Mouse (Mus musculus): ENCODE measurements around the gene Rps18. TPM values are rescaled to one million over a fixed set of nuclear protein-coding genes. Genes with fewer than 3 reads are reported as not detected.

Gene Rps18
- polyA plus RNA-seq, 1 experiment = 584 TPM

DNA sequence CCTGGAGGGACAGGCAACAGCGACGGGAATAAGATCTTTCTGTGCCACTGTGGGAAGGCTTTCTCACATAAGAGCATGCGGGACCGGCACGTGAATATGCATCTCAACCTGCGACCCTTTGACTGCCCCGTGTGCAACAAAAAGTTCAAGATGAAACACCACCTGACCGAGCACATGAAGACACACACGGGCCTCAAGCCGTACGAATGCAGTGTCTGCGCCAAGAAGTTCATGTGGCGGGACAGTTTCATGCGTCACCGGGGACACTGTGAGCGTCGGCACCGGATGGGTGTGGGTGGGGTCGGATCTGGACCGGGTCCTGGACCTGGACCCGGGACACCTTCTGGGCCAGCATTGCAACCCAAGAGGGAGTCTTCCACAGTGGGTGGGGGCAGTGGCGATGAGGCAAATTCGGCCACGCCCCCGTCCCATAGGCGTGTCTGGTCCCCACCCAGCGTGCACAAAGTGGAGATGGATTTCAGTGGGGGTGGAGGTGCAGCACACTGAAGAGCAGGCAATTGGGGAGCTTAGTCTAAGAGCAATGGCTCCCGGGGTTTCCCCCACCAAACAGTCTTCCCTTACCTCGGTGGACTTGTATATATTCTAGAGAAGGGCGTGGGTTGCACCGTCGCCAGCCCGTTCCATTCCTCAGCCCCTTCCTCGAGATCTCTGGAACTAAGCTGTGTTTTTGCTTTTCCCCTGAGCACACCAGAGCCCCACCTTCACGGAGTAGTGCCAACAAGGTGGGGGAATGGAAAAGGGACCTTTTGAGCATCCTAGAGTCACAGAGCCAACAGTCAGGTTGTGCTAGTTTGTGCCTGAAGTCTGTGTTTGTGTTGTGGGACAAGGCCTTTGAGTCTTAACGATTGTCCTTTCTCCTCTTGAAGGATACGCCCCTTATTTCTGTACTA lies 37.3 kb downstream of the Rps18 start:
- Histone ChIP-seq H3K27ac (ENCODE audit: control insufficient read depth, insufficient read depth, low read length) (peak overlapping the region; percentile 19), H3K4me1 (replicated peaks; ENCODE audit: control insufficient read depth, insufficient read depth, low read length) (peaks cover 18% of the 10 kb centered on the region), H3K27me3 (ENCODE audit: control insufficient read depth, insufficient read depth, low read length) (no peaks in the 10 kb centered on the region), H3K36me3 (ENCODE audit: control insufficient read depth, insufficient read depth, low read length) (peaks cover 5% of the 10 kb centered on the region; the same call in 1 of the 2 replicates), H3K4me3 (ENCODE audit: control insufficient read depth, insufficient read depth, low read length) (peak overlapping the region; percentile 92; the same call in 1 of the 2 replicates)
- 83% methylated on average over 37 of the region's 37 CpGs for WGBS
- DNase-seq = no peak
- TF ChIP-seq POLR2A (IDR thresholded peaks at IDR 0.05; ENCODE audit: control insufficient read depth, extremely low read depth, insufficient read depth, low read length, poor library complexity) (no peak), CTCF (IDR thresholded peaks at IDR 0.05; ENCODE audit: borderline replicate concordance, control insufficient read depth, extremely low read depth, insufficient read depth, low read length, poor library complexity) (no peak)

DNA sequence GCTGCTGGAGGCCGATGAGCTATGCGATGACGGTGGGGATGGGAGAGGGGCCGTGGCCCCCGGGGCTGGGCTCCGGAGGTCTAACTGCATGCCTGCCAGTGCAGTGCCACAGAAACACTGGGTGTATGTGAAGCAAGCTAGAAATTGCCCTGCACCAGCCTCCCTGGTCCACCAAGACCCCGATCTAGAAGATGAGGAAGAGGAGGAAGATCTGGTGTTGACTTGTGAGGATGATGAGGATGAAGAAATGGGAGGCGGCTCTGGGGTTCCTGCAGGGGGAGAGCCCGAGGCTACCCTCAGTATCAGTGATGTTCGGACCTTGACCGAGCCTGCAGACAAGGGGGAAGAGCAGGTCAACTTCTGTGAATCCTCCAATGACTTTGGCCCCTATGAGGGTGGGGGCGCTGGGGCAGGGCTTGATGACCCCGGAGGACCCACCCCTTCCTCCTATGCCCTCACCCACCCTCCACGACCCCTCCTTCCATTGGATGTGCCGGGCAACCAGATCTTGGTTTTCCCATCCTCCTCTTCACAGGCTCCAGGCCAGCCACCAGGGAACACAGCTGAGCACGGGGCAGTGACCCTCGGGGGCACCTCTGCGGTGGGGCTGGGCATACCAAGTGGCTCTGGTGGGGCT lies 38.0 kb downstream of the Rps18 start:
- H3K4me3 ChIP-seq (ENCODE audit: control insufficient read depth, insufficient read depth, low read length) = no peak overlapping the region
- TF ChIP-seq CTCF (IDR thresholded peaks at IDR 0.05; ENCODE audit: borderline replicate concordance, control insufficient read depth, extremely low read depth, insufficient read depth, low read length, poor library complexity) = no peak
- no peak for TF ChIP-seq POLR2A (IDR thresholded peaks at IDR 0.05; ENCODE audit: control insufficient read depth, extremely low read depth, insufficient read depth, low read length, poor library complexity)
- WGBS = 95% methylated on average over 18 of the region's 18 CpGs

DNA sequence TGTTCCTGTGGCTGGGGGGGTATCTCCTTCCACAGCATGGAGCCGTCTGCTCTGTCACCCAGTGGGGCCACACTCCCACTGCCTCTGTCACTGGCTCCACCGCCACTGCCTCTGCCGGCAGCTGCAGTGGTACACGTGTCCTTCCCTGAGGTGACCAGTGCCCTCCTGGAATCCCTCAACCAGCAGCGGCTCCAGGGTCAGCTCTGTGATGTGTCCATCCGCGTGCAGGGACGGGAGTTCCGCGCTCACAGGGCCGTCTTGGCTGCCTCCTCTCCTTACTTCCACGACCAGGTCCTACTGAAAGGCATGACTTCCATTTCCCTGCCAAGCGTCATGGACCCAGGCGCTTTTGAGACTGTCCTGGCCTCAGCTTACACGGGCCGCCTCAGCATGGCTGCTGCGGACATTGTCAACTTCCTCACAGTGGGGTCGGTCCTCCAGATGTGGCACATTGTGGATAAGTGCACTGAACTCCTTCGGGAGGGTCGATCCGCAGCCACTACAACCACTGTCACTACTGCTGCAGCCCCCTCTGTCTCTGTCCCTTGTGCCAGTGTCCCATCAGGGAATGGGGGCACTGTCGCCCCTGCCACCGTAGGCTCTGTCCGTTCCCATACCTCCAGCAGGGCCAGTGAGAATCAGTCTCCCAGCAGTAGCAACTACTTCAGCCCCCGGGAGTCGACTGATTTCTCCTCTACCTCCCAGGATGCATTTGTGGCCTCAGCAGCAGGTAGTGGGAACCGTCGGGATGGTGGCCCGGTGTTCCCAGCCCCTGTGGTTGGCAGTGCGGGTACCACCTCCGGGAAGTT lies 38.8 kb downstream of the Rps18 start:
- TF ChIP-seq POLR2A (IDR thresholded peaks at IDR 0.05; ENCODE audit: control insufficient read depth, extremely low read depth, insufficient read depth, low read length, poor library complexity) (no peak), CTCF (IDR thresholded peaks at IDR 0.05; ENCODE audit: borderline replicate concordance, control insufficient read depth, extremely low read depth, insufficient read depth, low read length, poor library complexity) (no peak)
- Histone ChIP-seq H3K27me3 (ENCODE audit: control insufficient read depth, insufficient read depth, low read length) (no peaks in the 10 kb centered on the region), H3K4me3 (ENCODE audit: control insufficient read depth, insufficient read depth, low read length) (no peak overlapping the region), H3K27ac (ENCODE audit: control insufficient read depth, insufficient read depth, low read length) (no peak overlapping the region), H3K4me1 (replicated peaks; ENCODE audit: control insufficient read depth, insufficient read depth, low read length) (peaks cover 18% of the 10 kb centered on the region), H3K36me3 (ENCODE audit: control insufficient read depth, insufficient read depth, low read length) (peaks cover 15% of the 10 kb centered on the region; the same call in 1 of the 2 replicates)
- DNase-seq = no peak
- whole genome bisulfite sequencing = 92% methylated on average over 31 of the region's 31 CpGs

More for the DNA sequence above, 38.0 kb downstream of the Rps18 start:
- Histone ChIP-seq H3K27ac (ENCODE audit: control insufficient read depth, insufficient read depth, low read length) (no peak overlapping the region), H3K4me1 (replicated peaks; ENCODE audit: control insufficient read depth, insufficient read depth, low read length) (peaks cover 18% of the 10 kb centered on the region), H3K27me3 (ENCODE audit: control insufficient read depth, insufficient read depth, low read length) (no peaks in the 10 kb centered on the region), H3K36me3 (ENCODE audit: control insufficient read depth, insufficient read depth, low read length) (peaks cover 9% of the 10 kb centered on the region; the same call in 1 of the 2 replicates)
- no peak for DNase-seq

DNA sequence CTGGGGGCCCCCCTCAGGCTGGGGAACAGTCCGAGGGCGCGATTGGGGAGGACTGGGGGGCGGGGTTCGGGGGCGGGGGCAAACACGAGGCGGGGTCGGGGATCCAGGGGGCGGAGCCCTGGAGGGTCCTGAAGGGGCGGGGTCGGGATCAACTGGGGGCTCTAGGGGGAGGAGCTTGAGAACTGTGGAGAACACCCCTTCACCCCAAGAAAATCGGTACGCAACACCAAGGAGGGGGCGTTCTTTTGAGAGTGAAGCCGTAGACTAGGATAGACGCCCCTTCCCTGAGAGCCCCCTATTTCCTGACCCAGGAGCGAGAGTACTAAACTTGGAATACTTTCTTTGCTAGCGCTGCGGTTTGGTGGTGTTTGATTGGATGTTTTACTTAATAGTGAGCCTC lies 39.5 kb downstream of the Rps18 start:
- WGBS = 3% methylated on average over 15 of the region's 20 CpGs
- TF ChIP-seq CTCF (IDR thresholded peaks at IDR 0.05; ENCODE audit: borderline replicate concordance, control insufficient read depth, extremely low read depth, insufficient read depth, low read length, poor library complexity) (0 out of 2 replicates have a peak, but pooled peaks have one; percentile 1), POLR2A (IDR thresholded peaks at IDR 0.05; ENCODE audit: control insufficient read depth, extremely low read depth, insufficient read depth, low read length, poor library complexity) (no peak)
- DNase-seq = peak; percentile 79
- H3K4me3 ChIP-seq (ENCODE audit: control insufficient read depth, insufficient read depth, low read length) = peak overlapping the region; percentile 81
- no peaks in the 10 kb centered on the region for H3K27me3 ChIP-seq (ENCODE audit: control insufficient read depth, insufficient read depth, low read length)
- H3K36me3 ChIP-seq (ENCODE audit: control insufficient read depth, insufficient read depth, low read length) = peaks cover 22% of the 10 kb centered on the region
- H3K27ac ChIP-seq (ENCODE audit: control insufficient read depth, insufficient read depth, low read length) = no peak overlapping the region
- H3K4me1 ChIP-seq (replicated peaks; ENCODE audit: control insufficient read depth, insufficient read depth, low read length) = peaks cover 18% of the 10 kb centered on the region

DNA sequence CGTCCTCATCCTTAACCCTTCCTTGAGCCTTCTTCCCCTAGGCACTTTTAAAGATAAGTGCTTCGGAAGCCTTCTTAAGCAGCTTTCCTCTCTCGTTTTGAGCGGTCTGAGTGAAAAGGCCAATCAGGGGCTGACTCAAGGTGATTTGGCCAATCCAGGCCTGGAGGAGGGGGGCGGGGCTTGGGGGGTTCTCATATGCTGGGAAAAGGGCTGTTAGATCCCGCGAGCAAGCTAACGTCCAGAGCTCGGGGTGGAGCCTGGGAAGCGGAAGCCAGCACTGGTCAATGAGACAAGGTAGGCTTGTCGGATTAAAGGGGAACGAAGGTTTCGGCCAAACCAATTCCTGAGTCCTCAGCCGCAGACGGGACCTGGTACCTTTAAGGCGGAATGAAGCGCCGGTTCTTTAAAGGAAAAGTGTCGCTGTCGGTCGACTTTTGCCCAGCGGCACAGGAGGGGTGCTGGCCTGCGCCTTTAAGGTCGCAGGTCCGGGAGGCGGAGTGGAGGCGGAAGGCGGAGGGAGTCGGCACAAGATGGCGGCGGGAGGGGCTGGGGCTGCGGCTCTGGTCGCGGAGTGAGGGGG lies 40.0 kb downstream of the Rps18 start, which contains the start of the genes Tapbp and Zbtb22:
TSS of gene Tapbp (plus strand) at position 229 of the 580 bp plus-strand sequence.
TSS of gene Zbtb22 (plus strand) at position 234 of the 580 bp plus-strand sequence.
- peak within 1 kb of the TSS; percentile 43; the same call in 1 of the 2 replicates for H3K27ac ChIP-seq (ENCODE audit: control insufficient read depth, insufficient read depth, low read length)
- no peaks in the 10 kb centered on the region for H3K27me3 ChIP-seq (ENCODE audit: control insufficient read depth, insufficient read depth, low read length)
- WGBS = 1% methylated on average over 34 of the region's 34 CpGs
- peaks cover 19% of the 10 kb centered on the region for H3K4me1 ChIP-seq (replicated peaks; ENCODE audit: control insufficient read depth, insufficient read depth, low read length)
- TF ChIP-seq CTCF (IDR thresholded peaks at IDR 0.05; ENCODE audit: borderline replicate concordance, control insufficient read depth, extremely low read depth, insufficient read depth, low read length, poor library complexity) = 0 out of 2 replicates have a peak, but pooled peaks have one; percentile 8
- TF ChIP-seq POLR2A (IDR thresholded peaks at IDR 0.05; ENCODE audit: control insufficient read depth, extremely low read depth, insufficient read depth, low read length, poor library complexity) = no peak; the same call in 1 of the 2 replicates
- DNase-seq = peak; percentile 93
- peak within 1 kb of the TSS; percentile 81 for H3K4me3 ChIP-seq (ENCODE audit: control insufficient read depth, insufficient read depth, low read length)
- peaks cover 25% of the 10 kb centered on the region for H3K36me3 ChIP-seq (ENCODE audit: control insufficient read depth, insufficient read depth, low read length)
